Mouse (Mus musculus) kidney, adult 2 months (tissue): ENCODE measurements around the gene Tvp23b. TPM values are rescaled to one million over a fixed set of nuclear protein-coding genes. Genes with fewer than 3 reads are reported as not detected.

ENCODE experiments used
- DNase-seq: peaks from one replicate; pipeline ENCODE4 v3.0.0; 2021
- H3K27ac ChIP-seq: fragments of 200-500 bp; 2 replicates; pipeline ENCODE4 v1.5.1; 2012; ENCODE audit warnings: low read depth, low read length, control low read depth, inconsistent platforms; ENCODE audit not compliant: insufficient read depth
- H3K27me3 ChIP-seq: fragments of 200-500 bp; replicated peaks from 2 replicates; pipeline ENCODE4 v1.6.1; 2012; ENCODE audit warnings: mild to moderate bottlenecking, moderate library complexity, low read length, inconsistent platforms; ENCODE audit not compliant: control insufficient read depth, insufficient read depth
- H3K36me3 ChIP-seq: fragments of 200-500 bp; 2 replicates; pipeline ENCODE4 v1.6.1; 2012; ENCODE audit warnings: mild to moderate bottlenecking, moderate library complexity, low read length, inconsistent platforms; ENCODE audit not compliant: control insufficient read depth, insufficient read depth
- H3K4me1 ChIP-seq: fragments of 200-500 bp; 2 replicates; pipeline ENCODE4 v1.6.1; 2011; ENCODE audit warnings: low read length; ENCODE audit not compliant: control insufficient read depth, insufficient read depth
- H3K4me3 ChIP-seq: fragments of 200-500 bp; 2 replicates; pipeline ENCODE4 v1.5.1; 2011; ENCODE audit warnings: mild to moderate bottlenecking, low read depth, low read length, control low read depth; ENCODE audit not compliant: insufficient read depth
- CTCF ChIP-seq: fragments of 200-500 bp; conservative IDR thresholded peaks from 2 replicates; pipeline ENCODE4 v1.5.1; 2011; ENCODE audit warnings: low read depth, mild to moderate bottlenecking, control low read depth, low read length, moderate library complexity, mixed read lengths; ENCODE audit not compliant: insufficient read depth, insufficient read length
- POLR2A ChIP-seq: fragments of 200-500 bp; IDR thresholded peaks from one replicate; pipeline ENCODE4 v1.6.1; 2011; ENCODE audit warnings: low read depth, low read length, control low read depth
- WGBS: fragments of 180-500 bp; shearing (Covaris S2); methylation state at CpG from one replicate; pipeline ENCODE4 v1.1.7; 2018; 5-methylcytosine and 5-hydroxymethylcytosine counted together
- polyA plus RNA-seq: library from polyadenylated mRNA; depleted of rRNA; stranded (reverse); fragments of >200 nt; gene quantifications from 2 replicates; pipeline ENCODE4 v1.2.3, GENCODE M21; 2012

The Tvp23b gene
- polyA plus RNA-seq, 1 experiment = 26.1 TPM

DNA sequence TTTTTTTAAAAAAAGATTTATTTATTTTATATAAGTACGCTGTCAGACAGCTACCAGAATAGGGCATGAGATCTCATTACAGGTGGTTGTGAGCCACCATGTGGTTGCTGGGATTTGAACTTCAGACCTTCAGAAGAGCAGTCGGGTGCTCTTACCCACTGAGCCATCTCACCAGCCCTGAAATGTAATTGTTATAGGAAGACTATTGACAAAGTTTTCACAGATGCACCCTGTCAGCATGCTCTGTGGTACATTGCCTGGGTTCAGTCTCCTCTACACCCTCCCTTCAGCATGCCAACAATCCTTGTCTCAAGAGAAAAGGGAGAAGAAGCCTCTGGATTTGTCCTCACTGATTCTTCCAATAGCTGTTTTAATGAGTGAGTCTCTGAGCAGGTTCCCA lies 33.9 kb downstream of the Tvp23b start:
- no peaks in the 10 kb centered on the region for H3K4me1 ChIP-seq
- TF ChIP-seq CTCF (no peak), POLR2A (no peak)
- no peaks in the 10 kb centered on the region for H3K36me3 ChIP-seq
- DNase-seq = no peak
- H3K4me3 ChIP-seq = no peak overlapping the region
- no peak overlapping the region for H3K27ac ChIP-seq
- 99% methylated on average over 2 of the region's 2 CpGs for WGBS
- no peaks in the 10 kb centered on the region for H3K27me3 ChIP-seq

DNA sequence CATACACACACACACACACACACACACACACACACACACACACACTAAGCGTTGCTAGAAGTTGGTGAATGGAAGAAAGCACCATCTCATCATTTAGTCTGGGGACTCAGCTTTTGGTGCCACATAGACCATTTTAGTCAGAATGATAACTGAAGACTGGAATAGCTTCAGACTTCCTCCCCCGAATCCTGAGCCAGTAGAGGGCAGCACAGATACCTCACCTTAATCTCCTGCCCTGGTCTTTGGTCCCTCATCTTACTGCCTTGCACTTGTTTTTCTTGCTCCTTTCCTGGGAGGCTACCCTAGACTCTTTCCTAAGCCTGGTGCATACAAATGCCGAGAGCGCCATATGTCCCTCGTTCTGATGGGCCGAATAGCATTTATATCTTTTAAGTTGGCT lies 35.3 kb downstream of the Tvp23b start:
- TF ChIP-seq POLR2A (no peak), CTCF (peak; percentile 50)
- no peak overlapping the region for H3K27ac ChIP-seq
- no peaks in the 10 kb centered on the region for H3K27me3 ChIP-seq
- 61% methylated on average over 6 of the region's 6 CpGs for WGBS
- peak; percentile 44 for DNase-seq
- no peaks in the 10 kb centered on the region for H3K36me3 ChIP-seq
- no peak overlapping the region for H3K4me3 ChIP-seq
- H3K4me1 ChIP-seq = no peaks in the 10 kb centered on the region

DNA sequence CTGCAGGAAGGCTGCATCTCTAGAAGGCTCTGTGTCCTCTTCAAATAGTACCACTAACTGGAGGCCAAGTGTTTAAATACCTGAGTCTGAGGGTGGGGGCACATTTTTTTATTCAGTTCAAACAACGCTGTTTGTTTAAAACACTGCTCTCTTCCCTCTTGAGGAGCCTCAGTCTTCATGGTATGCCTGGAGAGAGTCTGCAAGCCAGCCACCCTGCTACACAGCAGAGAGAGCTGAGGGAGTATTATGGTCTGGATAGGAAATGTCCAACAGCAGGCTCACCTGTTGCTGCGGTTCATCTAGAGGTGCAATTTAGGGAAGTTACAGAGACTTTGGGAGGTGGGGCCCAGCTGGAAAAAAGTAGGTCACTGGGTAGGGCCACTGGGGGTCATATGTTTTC lies 36.2 kb downstream of the Tvp23b start:
- 81% methylated on average over 2 of the region's 2 CpGs for WGBS
- TF ChIP-seq POLR2A (no peak), CTCF (no peak)
- H3K36me3 ChIP-seq = no peaks in the 10 kb centered on the region
- no peak for DNase-seq
- H3K4me3 ChIP-seq = no peak overlapping the region
- H3K27ac ChIP-seq = no peak overlapping the region
- no peaks in the 10 kb centered on the region for H3K27me3 ChIP-seq
- no peaks in the 10 kb centered on the region for H3K4me1 ChIP-seq

DNA sequence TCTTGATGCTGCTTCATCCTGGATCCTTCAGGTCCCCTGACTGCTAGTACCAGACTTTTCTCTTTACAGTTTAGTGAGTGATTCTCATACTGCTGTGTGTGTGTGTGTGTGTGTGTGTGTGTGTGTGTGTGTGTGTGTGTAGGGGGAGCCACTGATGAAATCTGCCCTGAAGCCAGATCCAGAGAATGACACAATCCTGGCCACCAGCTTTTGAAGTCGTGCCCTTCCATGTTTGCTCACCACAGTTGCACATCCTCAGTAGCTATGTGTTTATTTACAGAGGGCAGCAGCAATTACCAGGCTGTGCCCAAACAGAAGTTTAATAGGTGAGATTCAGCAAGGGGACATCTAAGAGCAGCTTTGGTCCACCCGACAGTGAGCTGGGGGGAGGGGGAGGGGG lies 37.5 kb downstream of the Tvp23b start:
- 14% methylated on average over 2 of the region's 2 CpGs for WGBS
- Histone ChIP-seq H3K27ac (no peak overlapping the region), H3K4me3 (no peak overlapping the region), H3K27me3 (no peaks in the 10 kb centered on the region), H3K4me1 (peaks cover 2% of the 10 kb centered on the region; the same call in 1 of the 2 replicates), H3K36me3 (no peaks in the 10 kb centered on the region)
- TF ChIP-seq POLR2A = no peak
- TF ChIP-seq CTCF = no peak
- DNase-seq = no peak

DNA sequence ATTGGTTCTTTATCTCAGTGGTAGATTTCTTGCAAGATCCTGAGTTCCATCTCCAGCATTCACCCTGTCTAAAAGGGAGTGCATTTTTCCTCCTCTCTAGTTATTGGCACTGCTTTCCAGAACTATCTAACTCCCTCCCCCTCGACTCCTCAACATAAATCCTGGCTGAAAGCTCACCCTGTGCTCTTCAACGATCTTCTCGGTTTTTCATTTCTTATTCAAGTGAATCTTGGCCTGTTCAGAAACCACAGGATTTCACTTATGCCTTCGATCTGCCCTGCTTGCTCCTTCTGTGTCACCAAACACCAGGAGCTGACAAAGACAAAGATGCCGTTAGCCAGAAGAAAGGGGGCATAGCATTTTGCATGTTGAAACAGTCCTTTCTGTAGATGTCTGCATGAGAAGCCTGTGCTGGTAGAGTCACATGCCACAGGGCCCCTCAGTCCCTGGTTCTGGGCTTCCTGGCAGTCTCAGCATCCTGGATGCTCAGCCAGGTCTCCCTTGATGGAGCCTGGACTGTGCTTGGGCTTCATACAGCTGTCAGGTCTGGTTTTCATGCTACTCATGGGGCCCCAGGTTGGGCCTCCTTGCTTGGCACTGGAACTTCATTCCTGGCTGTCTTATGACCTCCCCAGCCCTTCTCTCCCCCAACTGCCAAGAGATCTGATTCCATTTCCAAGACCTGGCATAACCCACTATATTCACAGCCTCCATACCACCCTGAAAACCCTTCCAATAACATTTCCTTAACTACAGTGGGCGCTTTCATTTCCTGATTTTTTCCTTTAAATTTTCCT lies 40.9 kb downstream of the Tvp23b start:
- H3K27ac ChIP-seq = no peak overlapping the region
- no peak for DNase-seq

DNA sequence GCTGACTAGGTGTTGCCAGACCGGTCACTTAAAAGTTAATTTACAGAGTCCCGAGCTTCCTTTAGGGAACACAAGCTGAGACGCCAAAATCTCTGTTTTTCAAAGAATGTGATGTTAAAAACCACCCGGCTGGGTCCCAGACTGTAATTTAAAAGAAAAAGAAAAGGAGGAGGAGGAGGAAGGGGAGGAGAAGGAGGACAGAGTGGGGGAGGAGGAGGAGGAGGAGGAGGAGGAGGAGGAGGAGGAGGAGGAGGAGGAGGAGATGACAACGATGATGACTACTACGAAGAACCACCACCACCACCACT lies 41.4 kb downstream of the Tvp23b start:
- Histone ChIP-seq H3K4me1 (peaks cover 2% of the 10 kb centered on the region; the same call in 1 of the 2 replicates), H3K36me3 (no peaks in the 10 kb centered on the region), H3K27ac (no peak overlapping the region), H3K4me3 (peak overlapping the region; percentile 33), H3K27me3 (no peaks in the 10 kb centered on the region)
- WGBS = 11% methylated on average over 6 of the region's 6 CpGs
- DNase-seq = no peak
- TF ChIP-seq POLR2A (no peak), CTCF (no peak)

More for the DNA sequence above, 40.9 kb downstream of the Tvp23b start:
- no peak overlapping the region for H3K4me3 ChIP-seq
- peaks cover 2% of the 10 kb centered on the region; the same call in 1 of the 2 replicates for H3K4me1 ChIP-seq
- WGBS = 50% methylated on average over 6 of the region's 6 CpGs
- TF ChIP-seq POLR2A (no peak), CTCF (no peak)
- no peaks in the 10 kb centered on the region for H3K36me3 ChIP-seq
- no peaks in the 10 kb centered on the region for H3K27me3 ChIP-seq

DNA sequence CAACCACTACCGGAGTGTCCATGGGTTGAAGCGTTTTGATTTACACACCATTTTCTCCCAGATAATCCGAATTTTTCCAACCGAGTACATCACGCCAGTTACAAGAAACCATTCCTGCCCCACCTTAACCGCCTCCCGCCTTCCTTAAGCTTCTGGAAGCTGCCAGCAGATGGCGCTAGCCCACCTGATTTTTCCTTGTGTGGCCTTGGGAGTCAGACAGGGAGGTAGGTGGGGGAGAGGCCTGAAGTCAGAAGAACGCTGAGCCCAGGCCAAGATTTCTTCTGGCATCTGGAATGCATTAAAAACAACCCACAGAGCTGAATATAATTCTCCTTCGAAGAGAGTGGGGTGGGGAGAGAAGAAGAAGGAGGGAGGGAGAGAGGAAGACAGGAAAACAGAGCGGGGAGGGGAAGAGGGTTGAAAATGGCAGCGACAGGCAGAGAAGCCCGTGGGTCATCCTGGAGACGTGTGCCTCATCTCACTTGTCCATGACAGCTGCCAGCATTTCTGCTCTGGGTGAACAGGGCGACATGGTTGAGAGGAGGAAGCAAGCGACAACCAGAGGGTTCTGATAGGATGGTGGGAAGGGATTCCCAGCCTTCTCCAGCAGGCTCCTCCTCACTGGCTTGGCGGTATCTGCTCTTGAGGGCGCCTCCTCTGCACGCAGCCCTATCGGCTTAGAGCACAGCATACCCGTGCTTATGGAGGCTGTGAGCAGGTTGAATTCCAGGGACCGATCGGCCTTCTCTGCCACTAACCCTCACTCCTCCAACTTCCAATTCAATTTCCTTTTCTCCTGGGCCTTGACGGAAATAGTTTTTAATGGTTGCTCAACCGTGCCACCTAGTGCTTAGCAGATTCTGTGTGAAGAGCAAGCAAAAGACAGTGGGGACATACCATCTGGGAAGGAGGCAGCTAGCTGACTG lies 42.1 kb downstream of the Tvp23b start:
- Histone ChIP-seq H3K4me1 (peaks cover 2% of the 10 kb centered on the region; the same call in 1 of the 2 replicates), H3K4me3 (peak overlapping the region; percentile 33), H3K27ac (peak overlapping the region; percentile 14), H3K36me3 (no peaks in the 10 kb centered on the region), H3K27me3 (no peaks in the 10 kb centered on the region)
- 20% methylated on average over 25 of the region's 25 CpGs for WGBS
- TF ChIP-seq POLR2A (no peak), CTCF (peak; percentile 90)
- peak; percentile 93 for DNase-seq
